Mouse (Mus musculus) cortical plate, adult 2 months (tissue): ENCODE data around the gene Cd19.

Source experiments
- CTCF ChIP-seq: fragments of 200-500 bp; IDR thresholded peaks from 2 replicates; pipeline ENCODE4 v1.5.1; 2011; ENCODE audit warnings: mild to moderate bottlenecking, control low read depth, low read length; ENCODE audit not compliant: insufficient read depth; ENCODE audit errors: extremely low read depth
- POLR2A ChIP-seq: fragments of 200-500 bp; IDR thresholded peaks from 2 replicates; pipeline ENCODE4 v1.6.1; 2011; ENCODE audit warnings: mild to moderate bottlenecking, low read length, control low read depth; ENCODE audit not compliant: insufficient read depth; ENCODE audit errors: extremely low read depth

DNA sequence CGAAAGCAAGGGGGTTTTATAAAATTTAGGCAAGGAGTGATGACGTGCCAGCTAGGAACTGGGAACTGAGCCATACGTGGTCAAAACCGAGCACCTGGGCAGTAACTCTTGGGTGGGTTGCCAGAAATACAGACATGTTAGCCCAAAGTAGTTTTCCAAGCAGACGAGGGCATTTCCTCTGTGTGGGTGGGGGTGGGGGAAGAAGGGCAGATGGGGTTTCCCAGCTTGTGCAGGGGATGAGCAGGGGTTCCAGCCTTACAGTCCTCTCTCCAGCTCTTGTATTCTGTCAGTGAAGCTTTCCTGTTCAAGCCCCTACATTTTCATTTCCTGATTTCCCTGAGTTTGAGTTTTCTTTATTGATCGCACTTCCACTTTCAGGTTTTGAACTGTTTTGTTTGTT lies 9.5 kb upstream of the Cd19 start:
- TF ChIP-seq CTCF: no peak
- no peak for TF ChIP-seq POLR2A
